Mouse (Mus musculus): ENCODE measurements around the gene Gm11549. TPM values are rescaled to one million over a fixed set of nuclear protein-coding genes. Genes with fewer than 3 reads are reported as not detected.

Gene Gm11549
- not detected for polyA plus RNA-seq (2017; shearing (Covaris generic))

DNA sequence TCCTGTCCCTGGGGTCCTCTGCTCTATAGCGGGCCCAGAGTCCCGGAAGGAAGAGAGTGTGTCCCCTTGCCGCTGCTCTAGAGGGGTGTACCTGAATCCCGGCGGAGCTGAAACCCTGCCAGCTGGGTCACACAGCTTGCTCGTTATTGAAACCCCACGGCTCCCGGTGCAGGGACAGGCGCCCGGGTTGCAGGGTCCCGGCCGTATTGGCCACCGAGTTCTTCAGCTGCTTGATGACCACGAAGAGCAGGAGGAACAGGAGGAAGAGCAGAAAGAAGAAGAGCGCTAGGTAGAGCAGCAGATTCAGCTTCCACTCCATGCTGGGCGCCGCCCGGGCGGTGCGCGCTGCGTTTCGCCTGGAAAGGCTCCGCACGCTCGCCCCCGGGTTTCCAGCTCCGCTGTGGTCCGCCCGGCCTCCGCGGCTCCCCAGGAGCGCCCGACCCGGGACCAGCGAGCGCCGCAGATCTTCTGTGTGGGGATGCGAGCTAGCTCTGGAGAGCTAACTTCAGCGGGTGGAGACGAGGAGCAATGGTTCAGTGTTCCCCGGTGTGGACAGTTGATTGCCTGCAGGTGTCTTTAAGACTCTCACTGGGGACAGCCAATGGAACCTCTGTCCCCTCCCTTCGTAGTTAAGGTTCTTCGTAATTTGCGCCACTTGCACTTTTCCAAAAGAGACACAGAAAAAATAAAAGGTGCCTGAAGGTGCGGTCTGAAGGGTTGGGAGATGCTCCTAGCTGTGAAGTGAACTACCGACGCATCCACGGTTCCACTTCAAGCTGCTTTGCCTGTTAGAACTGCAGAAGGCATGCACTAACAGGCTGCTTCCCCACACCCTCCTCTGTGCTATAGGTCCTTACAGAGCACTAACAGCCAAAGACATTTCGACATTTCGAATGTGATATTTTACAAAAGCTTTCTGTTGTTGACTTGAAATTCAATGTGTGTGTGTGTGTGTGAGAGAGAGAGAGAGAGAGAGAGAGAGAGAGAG is at the start of gene Gm11549:
Gene Gm11549, minus strand, starts transcription at position 741 of the 988 bp plus-strand sequence.

DNA sequence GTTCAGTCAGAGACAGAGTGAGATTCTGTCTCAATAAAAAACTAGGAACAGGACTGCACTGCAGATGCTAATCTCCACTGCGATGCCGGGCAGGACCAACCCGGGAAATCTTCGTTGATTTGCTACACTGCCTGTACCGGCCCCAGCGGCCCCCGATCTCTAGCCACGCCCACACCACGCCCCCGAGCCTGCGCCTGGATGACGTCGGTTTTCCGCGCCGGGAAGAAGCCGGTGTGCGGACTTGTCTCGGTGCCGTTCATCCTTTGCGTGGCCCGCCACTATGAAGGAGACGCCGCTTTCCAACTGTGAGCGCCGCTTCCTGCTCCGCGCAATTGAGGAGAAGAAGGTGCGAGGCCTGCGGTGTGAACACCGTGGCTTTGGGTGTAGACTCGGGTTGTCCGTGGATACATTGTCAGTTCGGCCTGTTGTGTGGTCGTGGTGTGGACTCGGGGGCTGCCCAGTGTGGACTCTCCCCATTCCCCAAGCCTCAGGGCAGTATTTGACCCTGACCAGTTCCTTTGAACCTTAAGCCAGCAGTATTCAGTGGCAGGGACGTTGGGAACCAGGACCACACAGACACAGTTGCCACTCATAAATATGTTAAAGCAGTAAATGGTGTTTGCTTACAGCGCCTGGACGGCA is 30.9 kb upstream of the Gm11549 start, which contains the start of gene Exosc9:
Gene Exosc9, plus strand, starts transcription at position 201 of the 642 bp plus-strand sequence.

DNA sequence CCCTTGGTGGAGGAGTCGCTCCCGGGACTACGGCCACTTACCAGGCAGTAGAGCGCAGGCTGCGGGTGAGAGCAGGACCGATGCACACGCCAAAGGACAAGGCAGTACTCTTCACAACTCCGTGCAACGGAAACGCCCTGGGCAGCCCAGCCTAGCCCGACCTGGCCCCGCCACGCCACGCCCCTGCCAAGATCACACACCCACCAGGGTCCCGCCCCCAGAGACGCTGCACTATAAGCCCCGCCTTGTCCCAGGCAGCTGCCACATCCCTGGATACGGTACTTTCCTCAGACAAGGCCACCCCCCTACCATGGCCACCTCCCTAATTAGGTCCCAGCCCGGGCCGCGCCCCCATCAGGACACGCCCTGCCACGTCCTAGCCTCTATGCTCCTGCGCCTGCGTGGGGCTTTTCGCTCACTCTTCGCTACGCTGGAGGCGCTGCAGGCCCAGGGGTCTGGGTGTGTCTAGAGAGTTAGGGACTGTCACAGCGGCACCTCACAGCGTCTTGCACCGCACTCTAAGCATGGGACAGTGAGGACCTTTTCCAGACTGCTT is 46.0 kb downstream of the Gm11549 start, which contains the start of the genes Anxa5 and 1810062G17Rik:
Gene Anxa5, minus strand, starts transcription at position 363 of the 556 bp plus-strand sequence.
Gene 1810062G17Rik, plus strand, starts transcription at position 406 of the 556 bp plus-strand sequence.

Other genes starting within 250 kb of the Gm11549 start
- gene Anxa5, start 45.9 kb downstream of the Gm11549 start, polyA plus RNA-seq (2017; shearing (Covaris generic)): 186 TPM
- gene 1810062G17Rik, start 45.9 kb downstream of the Gm11549 start, polyA plus RNA-seq (2017; shearing (Covaris generic)): 3.1 TPM
- 59.0 TPM for gene Exosc9, start 30.8 kb upstream of the Gm11549 start, polyA plus RNA-seq (2017; shearing (Covaris generic))
- 1.4 TPM for gene Ccna2, start 50.3 kb upstream of the Gm11549 start, polyA plus RNA-seq (2017; shearing (Covaris generic))
- 1.2 TPM for gene Bbs7, start 91.7 kb upstream of the Gm11549 start, polyA plus RNA-seq (2017; shearing (Covaris generic))
- gene Trpc3, start 168.4 kb upstream of the Gm11549 start, polyA plus RNA-seq (2017; shearing (Covaris generic)): not detected

Measured in CD4-positive, CD25-positive, alpha-beta regulatory T cell, adult 9 weeks (primary cell).